Mouse (Mus musculus): ENCODE measurements around the gene Atg16l2.
A peak's percentile ranks its signal among the peaks of the same experiment; 100 is the strongest.

Gene Atg16l2

GRCm38 (mm10) chr7:101290401-101290800, 11.7 kb downstream of the Atg16l2 start:
- no peak for DNase-seq

DNA sequence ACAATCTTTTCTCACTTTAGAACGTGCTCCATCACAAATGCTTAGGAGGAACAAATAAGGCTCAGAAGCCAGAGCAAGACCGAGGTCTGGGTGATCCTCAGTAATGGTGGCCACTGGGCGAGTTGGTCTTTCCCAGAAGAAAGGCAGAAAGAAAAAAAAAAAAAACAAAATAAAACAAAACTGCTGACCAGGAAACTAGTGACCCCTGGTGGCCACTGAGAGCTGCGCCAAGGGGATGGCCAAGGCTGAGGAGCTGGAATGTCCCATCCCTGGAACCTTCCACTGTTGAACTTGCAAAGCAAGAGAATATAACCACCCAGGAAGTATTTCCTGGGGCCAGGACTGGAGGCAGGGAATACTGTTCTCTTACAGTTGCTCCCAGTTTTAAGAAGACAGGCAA, 13.6 kb downstream of the Atg16l2 start:
- peak; percentile 77 to 82 for DNase-seq

DNA sequence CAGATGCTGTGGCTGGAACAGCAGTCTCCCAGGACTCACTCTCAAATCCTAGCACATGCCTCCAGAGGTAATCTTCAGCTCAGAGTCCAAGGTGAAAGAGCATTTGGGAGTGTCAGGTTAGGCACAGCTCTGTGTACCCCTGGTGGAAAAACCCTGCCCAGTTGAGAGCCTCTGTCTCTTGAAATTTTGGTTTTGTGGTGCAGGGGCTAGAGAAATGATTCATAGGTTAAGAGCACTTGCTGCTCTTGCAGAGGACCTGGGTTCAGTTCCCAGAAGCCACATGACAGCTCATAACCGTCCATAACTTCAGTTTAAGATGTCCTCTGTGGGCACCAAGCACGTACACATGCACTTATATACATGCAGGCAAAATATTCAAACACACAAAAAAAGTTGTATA, 14.2 kb downstream of the Atg16l2 start:
- no peak for DNase-seq

DNA sequence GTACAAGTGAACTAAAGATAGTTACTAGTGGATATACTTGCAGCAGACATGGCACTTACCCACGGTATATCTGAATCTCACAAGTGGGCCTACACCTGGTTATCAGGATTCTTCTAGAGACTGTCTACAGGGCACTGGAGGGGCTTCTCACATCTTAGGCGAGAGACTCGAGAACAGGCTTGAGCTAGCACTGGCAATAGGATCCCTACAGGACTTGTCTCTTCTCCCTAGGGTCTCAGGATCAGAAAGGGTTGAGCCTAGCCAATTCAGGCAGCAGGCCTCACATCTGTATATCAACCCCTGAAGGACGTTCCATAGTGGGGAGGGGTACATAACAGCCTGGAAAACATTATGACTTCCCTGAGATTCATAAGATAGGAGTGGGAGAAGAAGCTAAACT, 15.2 kb downstream of the Atg16l2 start:
- no peak for DNase-seq

- no peak for DNase-seq
Observed at GRCm38 (mm10) chr7:101284504-101284903, 17.5 kb downstream of the Atg16l2 start.

DNA sequence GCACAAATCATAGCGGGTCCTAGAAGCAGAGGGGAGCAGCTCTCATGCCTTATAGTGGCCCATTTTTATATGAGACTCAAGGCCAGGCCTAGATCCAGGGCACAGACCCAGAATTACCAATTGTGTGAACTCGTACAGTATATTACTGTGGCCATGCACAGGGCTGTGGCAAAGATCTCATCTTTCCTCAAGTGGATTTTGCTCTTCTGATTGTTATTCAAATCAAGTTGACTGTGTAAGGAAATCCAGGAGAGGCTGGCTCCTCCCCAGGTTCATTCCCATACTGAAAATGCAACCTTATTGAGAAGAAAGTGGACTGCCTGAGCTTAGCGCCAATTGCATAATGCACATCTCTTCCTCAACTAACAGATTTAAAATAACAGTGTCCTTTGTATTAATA, 19.3 kb downstream of the Atg16l2 start:
- DNase-seq = no peak

DNA sequence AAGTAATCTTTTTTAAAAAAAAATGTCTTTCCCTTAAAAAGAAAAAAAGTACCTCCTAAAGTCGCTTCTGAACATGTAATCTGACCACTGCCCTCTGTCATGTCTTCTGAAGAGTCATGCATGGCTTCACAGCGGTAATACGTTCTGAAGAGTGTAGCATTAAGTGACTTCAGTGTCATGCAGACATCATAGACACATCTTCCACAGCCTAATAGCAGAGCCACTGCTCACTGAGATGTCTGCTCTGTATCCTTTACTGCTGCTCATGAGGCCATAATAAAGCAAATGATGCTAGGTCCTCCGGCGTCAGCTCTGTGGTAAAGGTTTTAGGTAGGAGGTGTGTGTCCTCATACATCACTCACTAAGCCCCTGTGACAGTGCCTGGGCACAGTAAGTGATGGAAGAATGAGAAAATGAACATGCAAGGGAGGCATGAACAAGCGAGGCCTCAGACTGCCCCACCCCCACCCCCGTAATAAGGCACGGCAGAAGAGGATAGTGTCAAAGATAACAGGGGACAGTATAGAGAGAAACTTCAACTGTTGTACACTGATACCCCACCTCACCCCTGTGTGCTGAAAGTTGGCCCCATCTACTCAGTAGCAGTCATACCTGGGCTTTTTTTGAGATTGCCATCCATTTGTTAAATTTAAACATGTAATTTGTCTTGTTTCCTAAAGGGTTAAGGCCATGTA, 29.4 kb downstream of the Atg16l2 start:
- no peak for DNase-seq

GRCm38 (mm10) chr7:101271602-101272001, 30.4 kb downstream of the Atg16l2 start:
- DNase-seq = no peak

GRCm38 (mm10) chr7:101267457-101268259, 34.4 kb downstream of the Atg16l2 start:
- no peak for DNase-seq

GRCm38 (mm10) chr7:101263511-101263910, 38.5 kb downstream of the Atg16l2 start:
- DNase-seq = no peak

DNA sequence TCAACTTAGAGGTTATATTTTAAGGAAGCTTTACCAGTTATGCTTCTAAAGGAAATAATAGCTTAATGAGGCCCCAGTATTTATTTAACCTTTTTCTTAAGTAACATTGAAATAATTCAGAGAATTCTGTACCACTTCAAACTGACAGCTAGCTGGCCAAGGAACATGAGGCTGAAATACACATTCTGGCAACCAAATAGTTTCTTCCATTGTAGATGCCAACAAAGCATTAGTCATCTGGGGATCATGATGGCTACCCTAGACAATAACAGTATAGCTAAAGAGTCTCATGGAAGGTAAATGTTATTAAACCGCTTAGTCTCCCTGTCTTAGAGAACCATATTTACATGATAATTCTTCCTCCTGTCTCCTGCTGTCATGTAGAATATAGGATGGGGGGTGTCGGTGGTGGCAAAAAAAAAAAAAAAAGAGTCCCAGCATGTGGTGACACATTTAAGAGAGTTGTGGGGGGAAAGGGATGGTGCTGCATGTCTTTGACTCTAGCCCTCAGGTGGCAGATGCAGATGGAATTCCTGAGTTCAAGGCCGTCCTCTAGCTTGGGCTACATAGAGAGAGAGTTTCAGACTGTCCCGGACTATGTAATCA, 40.0 kb downstream of the Atg16l2 start:
- no peak for DNase-seq

DNA sequence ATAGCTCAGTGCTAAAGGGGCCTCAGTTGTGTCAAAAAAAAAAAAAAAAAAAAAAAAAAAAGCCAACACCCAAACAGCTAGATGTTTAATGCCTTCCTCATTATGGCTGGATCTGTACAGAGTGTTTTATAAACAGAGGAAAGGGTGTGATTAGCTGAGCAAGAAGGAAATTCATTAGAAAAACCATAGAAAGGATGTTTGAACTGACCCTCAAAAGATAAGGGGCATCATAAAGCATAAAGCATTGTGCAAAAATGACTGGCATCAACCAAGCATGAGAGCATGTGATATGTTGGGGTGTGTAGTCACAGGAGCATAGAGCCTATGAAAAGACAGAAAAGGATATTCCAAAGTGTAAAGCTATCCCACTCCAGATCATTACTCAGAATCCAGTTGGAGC, 43.6 kb downstream of the Atg16l2 start:
- no peak for DNase-seq

GRCm38 (mm10) chr7:101253071-101253470, 49.0 kb downstream of the Atg16l2 start:
- no peak for DNase-seq

DNA sequence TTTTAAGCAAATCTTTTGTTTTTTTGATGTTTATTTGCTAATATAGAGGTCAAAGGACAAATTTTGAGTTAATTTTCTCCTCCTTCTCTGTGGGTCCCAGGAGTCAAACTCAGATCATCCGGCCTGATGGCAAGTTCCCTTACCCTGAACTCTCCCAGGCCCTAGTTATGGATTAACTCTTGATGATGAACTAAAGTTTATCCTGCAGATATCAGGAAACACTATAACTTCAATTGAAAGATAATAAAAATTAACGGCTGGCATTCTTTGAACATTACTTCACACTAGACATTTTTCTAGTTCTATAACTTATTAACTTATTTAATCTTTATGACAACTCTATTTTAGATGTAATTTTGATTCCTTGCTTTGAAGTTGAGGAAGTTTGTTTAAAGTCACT, 52.9 kb downstream of the Atg16l2 start:
- DNase-seq = no peak

- DNase-seq = no peak
Observed at GRCm38 (mm10) chr7:101248760-101249159, 53.3 kb downstream of the Atg16l2 start.

DNA sequence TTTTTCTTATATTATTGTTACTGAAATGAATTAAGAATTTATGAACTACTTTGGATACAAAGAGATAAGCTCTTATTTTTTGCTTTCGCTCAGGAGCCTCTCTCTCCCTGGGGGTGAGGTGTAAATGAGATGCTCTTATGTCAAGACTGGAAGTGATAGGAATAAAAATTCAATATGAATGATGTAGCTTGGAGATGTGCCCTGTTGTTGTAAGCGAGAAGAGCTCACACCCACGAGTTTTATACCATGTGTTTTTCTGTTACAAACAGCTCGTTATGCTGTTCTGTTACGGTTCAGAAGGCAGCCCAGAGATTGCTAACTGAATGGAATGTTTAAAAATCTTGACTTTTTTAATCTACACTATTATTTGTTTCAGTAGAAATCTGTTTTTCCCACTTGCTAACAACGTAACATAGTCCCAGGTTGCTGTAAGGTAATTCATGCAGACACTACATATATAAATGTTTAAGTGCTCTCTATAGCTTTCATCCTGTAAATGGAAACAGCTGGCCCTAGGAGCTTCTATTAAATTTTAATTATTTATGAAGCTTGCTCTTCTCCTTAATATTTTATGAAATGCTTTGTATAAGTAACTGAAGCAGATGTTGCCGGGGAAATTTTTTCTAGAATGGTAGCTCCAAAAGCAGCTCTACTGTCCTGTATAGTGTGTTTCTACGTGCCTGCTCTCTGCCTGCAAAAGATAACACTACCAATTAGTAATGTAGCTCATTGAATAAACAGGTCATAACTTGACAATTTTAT, 65.2 kb downstream of the Atg16l2 start:
- DNase-seq = no peak

DNA sequence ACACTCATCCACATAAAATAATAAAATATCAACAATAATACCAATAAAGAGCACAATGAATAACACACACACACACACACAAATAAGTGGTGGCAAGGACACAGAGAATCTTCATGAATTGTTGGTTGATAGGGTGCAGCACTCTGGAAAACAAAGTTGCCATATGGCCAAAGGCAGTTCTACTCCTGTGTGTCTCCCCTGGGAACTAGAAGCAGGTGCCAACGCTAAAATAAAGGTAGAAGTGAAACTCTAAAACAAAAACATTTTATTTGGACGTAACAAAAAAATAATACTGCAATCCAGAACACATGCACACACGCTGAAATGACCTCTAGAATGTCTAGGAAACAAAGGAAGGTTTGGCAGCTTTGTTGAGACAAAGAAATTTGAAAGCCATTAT, 69.3 kb downstream of the Atg16l2 start:
- no peak for DNase-seq

GRCm38 (mm10) chr7:101231458-101231857, 70.6 kb downstream of the Atg16l2 start:
- no peak for DNase-seq

GRCm38 (mm10) chr7:101229336-101229735, 72.7 kb downstream of the Atg16l2 start:
- no peak for DNase-seq

GRCm38 (mm10) chr7:101223501-101223900, 78.5 kb downstream of the Atg16l2 start:
- no peak for DNase-seq

GRCm38 (mm10) chr7:101216724-101217123, 85.3 kb downstream of the Atg16l2 start:
- no peak for DNase-seq

GRCm38 (mm10) chr7:101213515-101214263, 88.4 kb downstream of the Atg16l2 start:
- no peak for DNase-seq

All from kidney, postnatal 4 days (tissue).